Mouse (Mus musculus) thymus, postnatal 14 days (tissue): ENCODE results near the gene Elmo2.

Source experiments
- DNase-seq: peaks from one replicate; pipeline ENCODE4 v3.0.0; 2021

Elmo2 gene

DNA sequence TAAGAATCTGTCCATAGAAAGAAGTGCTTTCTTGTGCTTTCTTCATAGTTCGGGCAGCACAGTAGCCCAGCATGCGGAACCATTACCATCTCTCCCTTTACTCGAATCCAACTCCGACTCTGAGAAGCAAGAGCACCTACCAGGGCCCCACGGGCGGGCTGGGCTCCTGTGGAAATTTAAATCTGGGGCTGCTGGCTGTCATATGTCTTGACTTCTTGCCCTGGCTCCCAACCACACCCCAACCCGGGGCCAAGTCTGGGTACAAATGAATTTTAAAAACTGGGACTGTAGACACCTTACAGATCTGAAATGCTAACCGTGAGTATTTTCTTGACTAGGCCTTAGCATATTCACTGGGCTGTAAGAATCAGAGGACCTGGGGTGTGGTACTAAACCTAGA is 73.0 kb downstream of the Elmo2 start:
- no peak for DNase-seq

DNA sequence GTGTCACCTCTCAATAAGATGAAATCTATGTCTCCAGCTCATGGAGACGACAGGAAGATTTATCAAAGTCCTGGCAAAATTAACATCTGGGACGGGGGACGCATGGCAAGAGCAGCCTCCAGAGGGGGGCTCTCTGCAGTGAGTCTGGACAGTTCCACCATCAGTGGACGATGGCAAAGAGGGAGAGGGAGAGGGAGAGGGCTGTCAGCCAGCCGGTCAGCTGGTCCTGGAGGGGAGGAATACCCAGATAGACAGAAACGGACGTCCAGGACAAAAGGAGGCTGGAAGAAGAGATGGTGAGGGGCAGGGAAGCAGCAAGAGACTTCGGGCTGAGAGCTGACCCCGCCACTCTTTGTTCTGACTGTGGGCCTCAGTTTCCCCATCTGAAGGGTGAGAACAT is 73.5 kb downstream of the Elmo2 start:
- no peak for DNase-seq

- DNase-seq, result no peak
These were observed 73.9 kb downstream of the Elmo2 start for GRCm38 (mm10) chr2:165252381-165252780.

DNA sequence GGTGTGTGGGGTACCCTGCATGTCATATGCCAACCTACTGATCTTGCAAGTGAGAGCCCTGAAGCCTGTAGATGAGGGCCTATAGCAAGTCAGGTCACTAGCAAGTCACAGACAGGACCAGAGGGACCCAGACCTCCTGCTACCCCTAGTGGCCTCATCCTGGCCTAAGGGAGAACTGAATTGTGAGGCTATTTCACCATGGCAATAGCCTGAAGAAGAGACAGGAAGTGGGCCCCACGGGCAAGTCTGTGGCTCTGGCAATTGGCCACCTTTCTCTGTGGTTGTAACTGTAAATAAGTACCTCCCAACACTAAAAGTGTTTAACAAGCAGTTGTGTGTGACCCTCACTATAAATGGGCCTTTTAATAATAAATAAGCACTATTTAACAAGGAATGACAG is 75.4 kb downstream of the Elmo2 start:
- no peak for DNase-seq

DNA sequence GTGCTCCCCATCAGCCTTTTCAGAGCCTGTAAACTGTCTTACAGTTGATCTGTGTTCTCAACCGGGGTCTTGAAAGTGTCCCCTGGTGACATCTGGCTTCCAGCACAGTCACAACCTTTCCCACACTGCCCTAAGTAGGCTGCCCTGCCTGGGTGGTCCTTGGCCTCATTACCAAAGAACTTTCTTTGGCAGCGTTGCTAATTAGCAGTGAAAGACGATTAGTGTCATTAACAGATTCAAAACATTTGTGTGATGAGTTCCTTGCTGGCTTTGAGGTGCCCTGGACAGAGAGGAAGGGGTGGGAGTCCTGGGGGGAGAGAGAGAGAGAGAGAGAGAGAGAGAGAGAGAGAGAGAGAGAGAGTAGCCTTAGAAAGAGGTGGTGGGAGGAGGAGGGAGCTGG is 77.3 kb downstream of the Elmo2 start:
- no peak for DNase-seq

GRCm38 (mm10) chr2:165246349-165246748 is 79.9 kb downstream of the Elmo2 start:
- no peak for DNase-seq

- no peak for DNase-seq
These were observed 83.1 kb downstream of the Elmo2 start for GRCm38 (mm10) chr2:165243122-165243720.

- no peak for DNase-seq
These were observed 83.7 kb downstream of the Elmo2 start for GRCm38 (mm10) chr2:165242575-165242974.

- no peak for DNase-seq
These were observed 84.5 kb downstream of the Elmo2 start for GRCm38 (mm10) chr2:165241786-165242185.

DNA sequence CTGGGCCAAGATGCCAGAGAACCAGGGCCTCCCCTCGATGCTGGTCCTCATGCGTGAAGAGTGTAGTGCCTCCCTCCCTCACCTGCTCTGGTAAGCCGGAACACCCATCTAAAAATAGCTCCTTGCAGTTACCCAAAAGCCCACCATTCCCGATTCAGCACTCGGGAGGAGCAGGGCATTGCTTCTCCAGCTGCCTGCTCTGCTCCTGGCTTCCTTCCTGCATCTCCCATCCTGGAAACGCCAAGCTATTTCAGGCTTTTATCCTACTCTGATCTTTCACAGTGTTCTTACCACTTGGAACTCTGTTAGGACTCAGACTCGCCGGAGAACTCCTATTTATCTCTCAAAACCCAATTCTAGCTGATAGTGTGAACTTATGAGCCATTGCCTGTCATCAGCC is 85.9 kb downstream of the Elmo2 start:
- DNase-seq, result no peak

- DNase-seq, result no peak
These were observed 86.6 kb downstream of the Elmo2 start for GRCm38 (mm10) chr2:165239533-165240144.

GRCm38 (mm10) chr2:165238416-165239145 is 87.7 kb downstream of the Elmo2 start:
- DNase-seq, result no peak
